Mouse (Mus musculus) kidney, adult 2 months (tissue): Measurements from ENCODE around the gene Prpf38b.

ENCODE experiments used
- CTCF ChIP-seq: fragments of 200-500 bp; conservative IDR thresholded peaks from 2 replicates; pipeline ENCODE4 v1.5.1; 2011; ENCODE audit warnings: low read depth, mild to moderate bottlenecking, control low read depth, low read length, moderate library complexity, mixed read lengths; ENCODE audit not compliant: insufficient read depth, insufficient read length
- POLR2A ChIP-seq: fragments of 200-500 bp; IDR thresholded peaks from one replicate; pipeline ENCODE4 v1.6.1; 2011; ENCODE audit warnings: low read depth, low read length, control low read depth

- TF ChIP-seq POLR2A (no peak), CTCF (no peak)
Measured at GRCm38 (mm10) chr3:108938691-108939090, 27.2 kb upstream of the Prpf38b start.
